Mouse (Mus musculus): ENCODE results near the gene Tmem60.

The Tmem60 gene

GRCm38 (mm10) chr5:20881915-20882800, at the start of gene Tmem60, which contains the start of gene Phtf2:
TSS of gene Tmem60 (plus strand) at chr5:20882191.
TSS of gene Phtf2 (minus strand) at chr5:20882124.
- peak; percentile 99 for DNase-seq

GRCm38 (mm10) chr5:20834399-20834798, 47.6 kb upstream of the Tmem60 start:
- no peak for DNase-seq

GRCm38 (mm10) chr5:20837082-20837481, 44.9 kb upstream of the Tmem60 start:
- no peak for DNase-seq

- DNase-seq: no peak
Measured at GRCm38 (mm10) chr5:20843405-20843804, 38.6 kb upstream of the Tmem60 start.

- DNase-seq: no peak
Measured at GRCm38 (mm10) chr5:20843816-20844215, 38.2 kb upstream of the Tmem60 start.

- no peak for DNase-seq
Measured at GRCm38 (mm10) chr5:20847010-20847409, 35.0 kb upstream of the Tmem60 start.

GRCm38 (mm10) chr5:20855066-20855465, 26.9 kb upstream of the Tmem60 start:
- no peak for DNase-seq

- DNase-seq: no peak
Measured at GRCm38 (mm10) chr5:20858404-20858803, 23.6 kb upstream of the Tmem60 start.

GRCm38 (mm10) chr5:20860565-20860964, 21.4 kb upstream of the Tmem60 start:
- DNase-seq: no peak

GRCm38 (mm10) chr5:20861901-20862300, 20.1 kb upstream of the Tmem60 start:
- DNase-seq: no peak

GRCm38 (mm10) chr5:20864216-20864969, 17.6 kb upstream of the Tmem60 start:
- no peak for DNase-seq

GRCm38 (mm10) chr5:20865193-20865755, 16.7 kb upstream of the Tmem60 start:
- DNase-seq: no peak

GRCm38 (mm10) chr5:20873146-20873545, 8.8 kb upstream of the Tmem60 start:
- no peak for DNase-seq

- DNase-seq: no peak
Measured at GRCm38 (mm10) chr5:20876934-20877426, 5.0 kb upstream of the Tmem60 start.

- DNase-seq: no peak
Measured at GRCm38 (mm10) chr5:20880386-20880785, 1.6 kb upstream of the Tmem60 start.

GRCm38 (mm10) chr5:20880797-20881775, 905 bp upstream of the Tmem60 start:
- peak; percentile 71 for DNase-seq

GRCm38 (mm10) chr5:20884036-20884620, 2.1 kb downstream of the Tmem60 start:
- DNase-seq: no peak

- DNase-seq: no peak
Measured at GRCm38 (mm10) chr5:20897446-20898167, 15.6 kb downstream of the Tmem60 start.

- DNase-seq: no peak
Measured at GRCm38 (mm10) chr5:20904647-20905046, 22.7 kb downstream of the Tmem60 start.

- DNase-seq: no peak
Measured at GRCm38 (mm10) chr5:20905437-20905836, 23.4 kb downstream of the Tmem60 start.

- no peak for DNase-seq
Measured at GRCm38 (mm10) chr5:20906191-20906590, 24.2 kb downstream of the Tmem60 start.

Data from kidney, postnatal 10 days (tissue).